Mouse (Mus musculus) brain, embryonic 14.5 days (tissue): ENCODE data around the gene Klf2. TPM values are rescaled to one million over a fixed set of nuclear protein-coding genes. Genes with fewer than 3 reads are reported as not detected.

Experiments used
- DNase-seq: peaks from one replicate; pipeline ENCODE4 v3.0.0-alpha.2; 2011; ENCODE audit warnings: low read depth
- CTCF ChIP-seq: fragments of 200-500 bp; IDR thresholded peaks from 2 replicates; pipeline ENCODE4 v1.5.1; 2012; ENCODE audit warnings: inconsistent platforms, mild to moderate bottlenecking, moderate library complexity, borderline replicate concordance; ENCODE audit not compliant: insufficient read depth, insufficient read length; ENCODE audit errors: extremely low read depth
- POLR2A ChIP-seq: fragments of 200-500 bp; IDR thresholded peaks from 2 replicates; pipeline ENCODE4 v1.6.1; 2012; ENCODE audit warnings: mild to moderate bottlenecking, inconsistent platforms, borderline replicate concordance; ENCODE audit not compliant: poor library complexity, insufficient read depth, insufficient read length, severe bottlenecking; ENCODE audit errors: extremely low read depth
- polyA plus RNA-seq: library from polyadenylated mRNA; depleted of rRNA; stranded (reverse); fragments of >200 nt; gene quantifications from 2 replicates; pipeline ENCODE4 v1.2.3, GENCODE M21; 2012; rRNA removed

Klf2 gene
- polyA plus RNA-seq = 8.0 and 11.0 TPM in 2 replicates

GRCm38 (mm10) chr8:72318801-72319322 is at the start of gene Klf2:
Klf2 (plus strand) TSS chr8:72319033.
- DNase-seq = peak; percentile 89
- TF ChIP-seq POLR2A (peak; percentile 22; the same call in 1 of the 2 replicates), CTCF (no peak)

DNA sequence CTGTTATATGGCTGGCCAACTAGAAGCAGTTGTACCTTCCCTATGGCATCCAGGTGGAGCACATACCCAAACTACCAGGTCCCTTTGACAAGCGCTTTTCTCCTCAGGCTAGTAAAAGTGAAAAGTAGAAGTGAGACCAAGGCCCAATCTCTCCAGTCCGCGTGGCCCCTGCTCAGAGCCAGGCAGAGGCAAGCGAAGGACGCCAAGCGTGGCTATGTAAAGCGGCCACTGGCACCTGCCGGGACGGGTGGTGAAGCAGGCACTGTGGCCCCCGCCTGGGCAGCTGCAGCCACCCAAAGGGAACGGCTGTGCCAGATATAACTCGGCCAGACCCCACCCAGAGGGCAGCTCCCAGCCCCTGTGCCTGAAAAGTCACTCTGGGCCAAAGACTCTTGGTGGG is 48.2 kb upstream of the Klf2 start:
- TF ChIP-seq CTCF = no peak
- no peak for TF ChIP-seq POLR2A
- no peak for DNase-seq

GRCm38 (mm10) chr8:72271051-72271660 is 47.7 kb upstream of the Klf2 start:
- TF ChIP-seq CTCF = no peak
- TF ChIP-seq POLR2A = no peak
- no peak for DNase-seq

DNA sequence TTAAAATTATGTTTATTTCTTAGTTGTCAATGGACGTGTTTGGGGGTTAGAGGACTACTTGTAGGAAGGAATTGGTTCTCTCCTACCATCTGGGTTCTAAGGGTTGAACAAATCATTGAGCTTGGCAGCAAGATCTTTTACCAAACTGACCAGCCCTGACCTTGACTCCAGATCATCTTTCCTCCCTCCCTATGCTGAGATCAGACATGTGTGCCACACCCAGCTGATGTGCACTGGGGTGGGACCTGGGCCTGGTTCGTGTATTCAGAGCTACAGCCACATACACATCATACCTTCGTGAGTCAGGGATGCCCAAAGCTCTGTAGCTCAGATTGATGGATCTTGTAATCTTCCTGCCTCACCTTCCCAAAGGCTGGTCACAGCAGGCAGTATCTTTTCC is 47.1 kb upstream of the Klf2 start:
- DNase-seq = no peak
- TF ChIP-seq CTCF (no peak), POLR2A (no peak)

DNA sequence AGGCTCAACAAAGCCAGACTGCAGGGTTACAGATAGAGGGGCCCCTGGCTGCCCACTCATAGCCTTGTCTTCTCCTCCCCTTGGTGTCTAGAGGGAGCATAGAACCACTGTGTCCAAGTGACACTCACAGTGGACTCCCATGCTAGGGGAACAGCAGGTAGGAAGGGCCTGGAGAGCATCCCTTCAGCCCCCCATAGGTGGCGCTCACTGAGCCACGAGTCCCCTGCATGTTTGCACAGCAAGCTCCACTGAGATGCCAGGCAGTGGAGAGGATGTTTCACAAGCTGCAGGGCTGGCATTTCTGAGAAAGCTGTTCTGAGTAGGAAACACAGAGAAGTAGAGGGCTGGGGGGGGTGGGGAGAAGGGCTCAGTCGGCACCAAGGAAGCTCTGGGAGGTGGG is 46.5 kb upstream of the Klf2 start:
- TF ChIP-seq POLR2A = no peak
- peak; percentile 64 for TF ChIP-seq CTCF
- peak; percentile 52 for DNase-seq

DNA sequence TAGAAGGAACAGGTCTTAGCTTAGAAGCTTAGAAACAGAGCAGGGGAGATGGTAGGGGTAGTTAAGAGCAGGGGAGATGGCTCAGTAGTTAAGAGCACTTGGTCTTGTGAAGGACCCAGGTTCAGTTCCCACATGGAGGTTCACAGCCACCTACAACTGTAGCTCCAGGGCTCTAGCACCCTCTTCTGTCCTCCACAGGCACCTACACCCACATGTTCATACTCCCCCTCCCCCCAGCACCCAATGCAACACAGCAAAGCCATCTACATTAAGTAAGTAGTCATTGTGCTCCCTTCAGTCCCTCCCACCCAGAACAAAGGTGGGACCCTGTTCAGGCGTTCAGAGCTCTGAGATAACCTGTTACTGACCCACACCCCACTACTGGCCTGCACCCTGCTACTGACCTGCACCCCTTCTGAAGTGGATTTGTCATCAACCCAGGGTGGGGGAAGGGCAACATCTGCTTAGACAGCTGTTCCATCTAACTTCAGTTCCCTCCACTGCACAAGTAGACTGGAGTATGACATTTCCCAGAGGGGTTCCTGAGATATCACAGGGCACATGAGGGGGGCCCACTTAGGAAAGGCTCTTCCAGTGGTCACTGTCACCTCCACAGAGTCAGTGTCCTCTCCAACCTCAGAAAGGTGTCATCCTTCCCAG is 45.6 kb upstream of the Klf2 start:
- no peak for DNase-seq
- no peak for TF ChIP-seq CTCF
- no peak for TF ChIP-seq POLR2A

DNA sequence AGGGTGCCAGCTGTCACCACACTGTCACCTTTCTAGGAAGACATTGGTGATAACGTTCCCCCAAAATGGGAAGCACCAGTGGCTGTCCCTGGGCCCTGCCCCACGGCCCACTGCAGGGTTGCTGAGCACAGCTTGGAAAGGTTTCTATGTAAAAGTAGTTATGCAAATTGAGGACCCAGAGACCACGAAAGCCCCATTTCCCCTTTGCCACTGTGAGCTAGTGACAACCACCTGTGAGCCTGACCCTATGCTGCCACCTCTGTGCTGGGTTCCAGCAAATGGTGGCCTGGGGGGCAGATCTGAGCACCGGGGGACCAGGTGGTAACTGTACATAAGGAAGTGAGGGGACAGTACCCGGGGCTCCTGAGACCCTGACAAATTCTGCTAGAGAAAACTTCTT is 45.0 kb upstream of the Klf2 start:
- TF ChIP-seq POLR2A = no peak
- TF ChIP-seq CTCF = no peak
- no peak for DNase-seq

GRCm38 (mm10) chr8:72277244-72277643 is 41.6 kb upstream of the Klf2 start:
- no peak for TF ChIP-seq POLR2A
- DNase-seq = no peak

DNA sequence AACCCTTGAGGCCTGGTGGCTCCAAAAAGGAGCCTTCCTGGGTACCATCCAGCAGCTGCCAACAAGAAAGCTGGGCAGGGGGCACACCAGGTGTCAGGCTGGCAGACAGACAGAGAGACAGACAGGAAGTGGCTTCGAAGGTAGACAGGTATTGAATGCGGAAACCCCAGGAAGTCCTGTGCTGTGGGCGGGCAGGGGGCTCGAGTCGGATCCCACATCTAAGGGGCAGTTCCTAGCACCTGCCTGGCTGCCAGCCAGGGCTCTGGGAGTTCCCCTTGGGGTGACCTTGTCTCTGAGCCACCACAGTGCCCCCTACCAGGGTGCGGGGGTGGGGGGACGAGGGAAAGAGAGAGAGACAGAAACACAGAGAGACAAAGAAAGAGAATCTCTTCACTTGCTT is 39.7 kb upstream of the Klf2 start:
- DNase-seq = no peak
- TF ChIP-seq POLR2A (no peak), CTCF (no peak)

- TF ChIP-seq CTCF = no peak
- no peak for TF ChIP-seq POLR2A
- peak; percentile 51 for DNase-seq
Measured at GRCm38 (mm10) chr8:72281634-72282033, 37.2 kb upstream of the Klf2 start.

DNA sequence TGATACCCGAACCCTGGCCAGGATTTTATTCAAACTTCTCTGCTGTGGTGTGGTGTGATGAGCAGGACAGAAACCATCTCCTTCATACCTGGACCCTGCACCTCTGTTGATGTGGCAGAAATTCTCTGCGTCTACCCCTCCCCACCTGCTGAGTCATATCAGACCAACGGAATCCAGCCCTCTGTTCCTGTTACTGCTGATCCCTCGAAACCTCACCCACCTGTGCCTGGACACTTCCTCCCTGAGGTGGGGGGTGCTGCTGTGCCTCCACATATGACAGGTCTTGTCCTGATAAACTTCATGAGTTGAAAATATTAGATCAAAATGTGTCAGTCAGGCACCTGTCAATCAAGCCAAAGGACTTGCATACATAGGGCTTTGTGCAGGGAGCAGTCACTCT is 33.5 kb upstream of the Klf2 start:
- TF ChIP-seq CTCF (no peak), POLR2A (no peak)
- DNase-seq = no peak

DNA sequence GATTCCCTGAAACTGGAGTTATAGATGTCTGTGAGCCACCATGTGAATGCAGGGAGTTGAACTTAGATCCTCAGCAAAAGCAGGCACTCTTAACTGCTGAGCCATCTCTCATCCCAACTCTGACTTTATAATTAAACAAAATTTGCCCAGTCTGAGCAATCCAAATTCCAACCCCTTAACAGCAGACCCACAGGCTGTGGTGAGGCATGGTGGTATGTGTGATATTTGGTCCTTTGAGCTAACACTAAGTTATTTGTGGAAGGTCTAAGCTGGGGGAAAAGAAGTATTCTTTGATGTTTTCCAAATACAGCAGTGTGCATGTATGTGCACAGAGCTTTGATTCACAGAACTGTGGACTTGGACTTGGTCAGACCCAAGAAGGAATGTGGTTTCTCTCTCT is 29.8 kb upstream of the Klf2 start:
- TF ChIP-seq CTCF = no peak
- no peak for TF ChIP-seq POLR2A
- DNase-seq = no peak

DNA sequence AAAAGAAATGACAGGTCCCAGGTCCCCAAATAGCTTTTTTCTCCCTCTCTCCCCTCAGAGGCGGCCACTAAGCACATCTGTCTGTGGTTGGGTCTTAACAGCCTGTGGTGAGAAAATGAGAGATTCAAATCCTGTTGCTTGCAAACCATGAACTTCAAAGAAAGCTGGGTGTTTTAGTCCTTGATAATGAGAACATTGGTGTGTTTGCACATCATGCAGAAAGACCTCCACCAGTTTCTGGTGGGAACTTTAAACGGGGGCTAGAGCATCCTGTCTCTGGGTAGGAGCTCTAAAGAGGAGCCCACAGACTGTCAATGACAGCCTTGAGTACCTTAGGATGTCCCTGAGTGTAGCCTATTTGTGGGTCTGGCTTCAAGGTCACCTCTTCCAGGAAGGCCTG is 27.7 kb upstream of the Klf2 start:
- no peak for DNase-seq

DNA sequence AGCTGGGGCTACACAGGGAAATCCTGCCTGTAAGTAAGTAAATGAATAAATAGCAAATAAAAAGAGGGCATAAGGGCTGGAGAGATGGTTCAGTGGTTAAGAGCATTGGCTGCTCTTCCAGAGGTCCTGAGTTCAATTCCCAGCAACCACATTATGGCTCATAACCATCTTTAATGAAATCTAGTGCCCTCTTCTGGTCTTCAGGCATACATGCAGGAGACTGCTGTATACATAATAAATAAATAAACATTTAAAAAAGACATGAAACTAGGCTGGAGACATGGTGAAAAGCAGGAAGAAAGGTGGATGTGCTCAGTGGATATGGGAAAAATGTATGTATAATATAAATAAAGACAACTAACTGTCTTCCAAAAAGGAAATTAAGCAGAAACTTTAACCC is 25.5 kb upstream of the Klf2 start:
- no peak for TF ChIP-seq POLR2A
- no peak for TF ChIP-seq CTCF
- DNase-seq = no peak

More for the DNA sequence above, 27.7 kb upstream of the Klf2 start:
- TF ChIP-seq CTCF = no peak
- no peak for TF ChIP-seq POLR2A
